Mouse (Mus musculus) olfactory bulb, adult 2 months (tissue): ENCODE measurements around the gene Mug1. TPM values are rescaled to one million over a fixed set of nuclear protein-coding genes. Genes with fewer than 3 reads are reported as not detected.
"Not testable (repeated sequence)": the region's sequence is repeated elsewhere in the genome, so short reads cannot be mapped to it uniquely, and the experiment has no call there.

Experiments used
- H3K27ac ChIP-seq: fragments of 200-500 bp; 2 replicates; pipeline ENCODE4 v1.5.1; 2012; ENCODE audit warnings: low read depth, low read length; ENCODE audit not compliant: insufficient read depth
- H3K4me1 ChIP-seq: fragments of 200-500 bp; 2 replicates; pipeline ENCODE4 v1.6.1; 2012; ENCODE audit warnings: low read length; ENCODE audit not compliant: control insufficient read depth, insufficient read depth
- H3K4me3 ChIP-seq: fragments of 200-500 bp; 2 replicates; pipeline ENCODE4 v1.5.1; 2012; ENCODE audit warnings: mild to moderate bottlenecking, low read depth, low read length, moderate library complexity; ENCODE audit not compliant: insufficient read depth
- CTCF ChIP-seq: fragments of 200-500 bp; IDR thresholded peaks from 2 replicates; pipeline ENCODE4 v1.5.1; 2012; ENCODE audit warnings: low read depth, mild to moderate bottlenecking, low read length, moderate library complexity; ENCODE audit not compliant: insufficient read depth
- POLR2A ChIP-seq: fragments of 200-500 bp; IDR thresholded peaks from 2 replicates; pipeline ENCODE4 v1.6.1; 2012; ENCODE audit warnings: mild to moderate bottlenecking, low read depth, low read length, moderate library complexity; ENCODE audit not compliant: insufficient read depth
- WGBS: fragments of 180-500 bp; shearing (Covaris S2); methylation state at CpG from one replicate; pipeline ENCODE4 v1.1.7; 2018; 5-methylcytosine and 5-hydroxymethylcytosine counted together
- polyA plus RNA-seq: library from polyadenylated mRNA; stranded (reverse); fragments of >200 nt; gene quantifications from 2 replicates; pipeline ENCODE4 v1.2.4, GENCODE M21; 2012; ENCODE audit warnings: low replicate concordance; ENCODE audit not compliant: missing spikeins, insufficient read depth, insufficient read length

Mug1 gene
- polyA plus RNA-seq, result not detected in 2 replicates

DNA sequence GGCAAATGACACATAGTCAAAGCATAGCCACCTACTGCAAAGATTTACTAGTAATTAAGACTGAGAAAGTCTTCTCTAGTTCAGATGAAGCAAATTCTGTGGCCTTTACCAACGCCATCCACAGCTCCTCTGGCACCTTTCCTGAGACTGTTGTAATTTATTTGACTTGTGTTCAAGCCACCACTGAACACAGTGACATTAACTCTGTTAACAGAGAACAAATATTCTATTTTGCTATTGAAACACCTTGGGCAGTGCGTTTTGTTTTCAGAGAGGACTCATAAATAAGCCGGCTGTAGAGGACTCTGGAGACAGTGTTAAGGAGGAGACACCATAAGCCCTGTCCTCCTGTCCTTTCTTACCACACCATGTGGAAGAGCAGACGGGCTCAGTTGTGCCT is at the start of gene Mug1:
Mug1 (plus strand) TSS at position 271 of the 400 bp plus-strand sequence.
- WGBS, result 78% methylated on average over 4 of the region's 4 CpGs
- not testable (repeated sequence) for H3K4me3 ChIP-seq

DNA sequence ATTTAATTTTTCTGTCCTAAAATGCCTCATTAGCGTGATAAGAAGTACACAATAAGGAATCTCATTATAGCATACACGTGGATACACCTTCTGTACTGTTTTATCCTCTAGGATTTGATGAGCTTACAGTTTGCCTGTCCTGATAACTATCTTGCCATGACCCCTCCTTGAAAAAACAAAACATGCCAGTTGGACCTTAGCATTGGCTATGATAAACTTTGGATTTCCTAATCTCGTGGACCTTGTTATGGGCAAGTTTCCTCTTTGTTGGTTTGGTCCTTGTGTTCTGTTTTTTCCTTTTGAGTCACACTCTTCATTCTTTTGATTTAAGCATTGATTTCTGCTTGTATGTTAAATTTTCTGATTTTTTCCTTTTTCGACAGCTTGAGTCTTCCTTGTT is 10.3 kb upstream of the Mug1 start:
- no peak for TF ChIP-seq POLR2A
- no peak for TF ChIP-seq CTCF
- Histone ChIP-seq H3K4me1 (no peaks in the 10 kb centered on the region), H3K4me3 (no peak overlapping the region), H3K27ac (no peak overlapping the region)
- WGBS, result 71% methylated on average over 4 of the region's 4 CpGs

More for the DNA sequence above, at the start of gene Mug1:
- H3K27ac ChIP-seq, H3K4me1 ChIP-seq: not testable (repeated sequence)

DNA sequence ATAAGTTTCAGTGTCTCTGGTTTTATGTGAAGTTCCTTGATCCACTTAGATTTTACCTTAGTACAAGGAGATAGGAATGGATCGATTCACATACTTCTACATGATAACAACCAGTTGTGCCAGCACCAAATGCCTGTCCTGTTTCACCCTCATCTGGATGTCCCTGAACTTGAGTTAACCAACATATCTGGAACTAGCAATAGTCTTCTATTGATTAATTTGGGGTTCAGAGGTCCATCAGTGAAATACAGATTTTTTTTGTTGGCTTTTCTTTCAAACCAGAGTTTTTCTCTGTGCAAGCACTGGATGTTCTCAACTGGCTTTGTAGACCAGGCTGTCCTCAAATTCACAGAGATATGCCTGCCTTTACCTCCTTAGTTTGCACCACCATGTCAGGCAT is 2.0 kb upstream of the Mug1 start:
- Histone ChIP-seq H3K4me1 (no peaks in the 10 kb centered on the region), H3K4me3 (no peak overlapping the region), H3K27ac (no peak overlapping the region)
- TF ChIP-seq CTCF, result no peak
- TF ChIP-seq POLR2A, result no peak
- 87% methylated on average over 1 of the region's 1 CpGs for WGBS

DNA sequence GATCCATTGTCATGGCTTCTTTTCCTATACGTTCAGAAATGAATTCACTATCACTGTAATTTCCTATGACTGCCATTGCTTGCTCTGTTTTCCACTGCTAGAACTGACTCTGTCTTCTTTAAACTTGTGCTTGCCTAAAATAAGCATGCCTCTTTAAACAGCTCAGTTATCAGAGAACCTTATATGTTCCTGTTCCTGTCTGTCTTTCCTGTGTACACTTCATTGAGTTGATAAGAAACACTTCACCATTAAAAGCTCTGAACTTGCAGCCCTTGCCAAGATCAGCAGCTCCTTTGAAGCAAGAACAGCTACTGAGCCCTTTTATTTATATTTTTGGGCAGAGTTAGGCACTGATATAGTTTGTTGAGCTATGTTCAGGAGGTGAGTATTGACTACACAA is 10.0 kb downstream of the Mug1 start:
- Histone ChIP-seq H3K4me1 (no peaks in the 10 kb centered on the region), H3K4me3 (no peak overlapping the region), H3K27ac (no peak overlapping the region)
- no peak for TF ChIP-seq CTCF
- no peak for TF ChIP-seq POLR2A
- 56% methylated on average over 1 of the region's 1 CpGs for WGBS

Other genes with a start within 250 kb of the Mug1 start
- not detected in 2 replicates for gene A2m, start 203.2 kb upstream of the Mug1 start, polyA plus RNA-seq
- gene Gm7298, start 105.6 kb upstream of the Mug1 start, polyA plus RNA-seq, result not detected in 2 replicates
- gene Mug2, start 168.2 kb downstream of the Mug1 start, polyA plus RNA-seq, result not detected in 2 replicates